Mouse (Mus musculus) embryo, embryonic 10 days (tissue): ENCODE measurements around the gene A730061H03Rik.

ENCODE experiments used
- DNase-seq: peaks from one replicate; pipeline ENCODE4 v3.0.0-alpha.2; 2015; ENCODE audit warnings: low spot score

A730061H03Rik gene

GRCm38 (mm10) chr14:55581981-55582681 is 21.9 kb upstream of the A730061H03Rik start:
- DNase-seq = no peak

GRCm38 (mm10) chr14:55580731-55581130 is 20.5 kb upstream of the A730061H03Rik start:
- DNase-seq = no peak

GRCm38 (mm10) chr14:55579511-55580496 is 19.6 kb upstream of the A730061H03Rik start:
- no peak for DNase-seq

- DNase-seq = no peak
These were observed 18.6 kb upstream of the A730061H03Rik start for GRCm38 (mm10) chr14:55578668-55579269.

GRCm38 (mm10) chr14:55577871-55578667 is 17.9 kb upstream of the A730061H03Rik start, which contains the start of gene Psme1:
TSS of gene Psme1 (plus strand) at chr14:55578123.
- peak; percentile 86 for DNase-seq

GRCm38 (mm10) chr14:55576376-55576775 is 16.2 kb upstream of the A730061H03Rik start:
- no peak for DNase-seq

- no peak for DNase-seq
These were observed 15.5 kb upstream of the A730061H03Rik start for GRCm38 (mm10) chr14:55575711-55576110.

- DNase-seq = no peak
These were observed 15.1 kb upstream of the A730061H03Rik start, which contains the start of gene Fitm1 for GRCm38 (mm10) chr14:55575302-55575701. TSS of gene Fitm1 (plus strand) at chr14:55575617.

GRCm38 (mm10) chr14:55571760-55572159 is 11.6 kb upstream of the A730061H03Rik start:
- no peak for DNase-seq

GRCm38 (mm10) chr14:55570588-55570987 is 10.4 kb upstream of the A730061H03Rik start:
- DNase-seq = no peak

GRCm38 (mm10) chr14:55567496-55567895 is 7.3 kb upstream of the A730061H03Rik start:
- no peak for DNase-seq

- no peak for DNase-seq
These were observed 5.5 kb upstream of the A730061H03Rik start for GRCm38 (mm10) chr14:55565748-55566147.

GRCm38 (mm10) chr14:55563249-55563648 is 3.0 kb upstream of the A730061H03Rik start:
- DNase-seq = no peak

- DNase-seq = no peak
These were observed 1.7 kb upstream of the A730061H03Rik start for GRCm38 (mm10) chr14:55561860-55562259.

GRCm38 (mm10) chr14:55559799-55560201 is 406 bp downstream of the A730061H03Rik start, which contains the start of gene Dcaf11:
TSS of gene Dcaf11 (plus strand) at chr14:55560006.
- DNase-seq = peak; percentile 97

- no peak for DNase-seq
These were observed 1.3 kb downstream of the A730061H03Rik start for GRCm38 (mm10) chr14:55558740-55559448.

- no peak for DNase-seq
These were observed 2.6 kb downstream of the A730061H03Rik start for GRCm38 (mm10) chr14:55557587-55557986.

GRCm38 (mm10) chr14:55557003-55557402 is 3.2 kb downstream of the A730061H03Rik start:
- DNase-seq = peak; percentile 84

- no peak for DNase-seq
These were observed 4.4 kb downstream of the A730061H03Rik start for GRCm38 (mm10) chr14:55555788-55556187.

- DNase-seq = no peak
These were observed 5.6 kb downstream of the A730061H03Rik start for GRCm38 (mm10) chr14:55554635-55555034.

GRCm38 (mm10) chr14:55551794-55552193 is 8.4 kb downstream of the A730061H03Rik start:
- DNase-seq = no peak
